Mouse (Mus musculus): ENCODE results near the gene Spdye4b. TPM values are rescaled to one million over a fixed set of nuclear protein-coding genes. Genes with fewer than 3 reads are reported as not detected.
A peak's percentile ranks its signal among the peaks of the same experiment; 100 is the strongest.
"Not testable (repeated sequence)": the region's sequence is repeated elsewhere in the genome, so short reads cannot be mapped to it uniquely, and the experiment has no call there.

Gene Spdye4b
- polyA plus RNA-seq (2015; fragmentation: Nextera tagmentation; extraction: Ambion mirVana), result not detected in 2 replicates

- Histone ChIP-seq H3K4me2 (ENCODE audit: low read depth, low read length) (peak within 1 kb of the TSS; percentile 97), H3K27ac (ENCODE audit: low read depth) (peak within 1 kb of the TSS; percentile 67; the same call in 1 of the 2 replicates), H3K9me3 (ENCODE audit: low read length) (no peaks in the 10 kb centered on the region; the same call in 1 of the 2 replicates), H3K4me1 (ENCODE audit: insufficient read depth) (peaks cover 7% of the 10 kb centered on the region), H3K9ac (replicated peaks) (peak within 1 kb of the TSS; percentile 86), H3K4me3 (ENCODE audit: low read depth, low read length) (peak within 1 kb of the TSS; percentile 80), H3K36me3 (replicated peaks; ENCODE audit: insufficient read depth, low read length) (peaks cover 18% of the 10 kb centered on the region), H3K27me3 (ENCODE audit: insufficient read depth, low read length) (no peaks in the 10 kb centered on the region)
- ATAC-seq (peak; percentile 98), DNase-seq (peak; percentile 90)
- WGBS (ENCODE audit: insufficient replicate concordance), result under 1% methylated on average over 55 of the region's 58 CpGs
- no peak for TF ChIP-seq CTCF (IDR thresholded peaks at IDR 0.05; ENCODE audit: low read depth)
- no peak for TF ChIP-seq EP300 (IDR thresholded peaks at IDR 0.05; ENCODE audit: low read depth)
These were observed at the start of gene Spdye4b, which contains the start of gene Rbak for GRCm38 (mm10) chr5:143180255-143181076. Gene Spdye4b (plus strand): TSS chr5:143181017. Gene Rbak (minus strand): TSS chr5:143180775.

- H3K36me3 ChIP-seq (replicated peaks; ENCODE audit: insufficient read depth, low read length), result no peaks in the 10 kb centered on the region
- WGBS (ENCODE audit: insufficient replicate concordance), result 23% methylated on average over 13 of the region's 13 CpGs
- no peak overlapping the region for H3K9ac ChIP-seq (replicated peaks)
- H3K4me2 ChIP-seq (ENCODE audit: low read depth, low read length), result no peak overlapping the region
- no peaks in the 10 kb centered on the region for H3K9me3 ChIP-seq (ENCODE audit: low read length)
- DNase-seq (no peak), ATAC-seq (no peak)
- H3K4me3 ChIP-seq (ENCODE audit: low read depth, low read length), result no peak overlapping the region
- no peaks in the 10 kb centered on the region for H3K4me1 ChIP-seq (ENCODE audit: insufficient read depth)
- no peak overlapping the region for H3K27ac ChIP-seq (ENCODE audit: low read depth)
- no peaks in the 10 kb centered on the region for H3K27me3 ChIP-seq (ENCODE audit: insufficient read depth, low read length)
- TF ChIP-seq EP300 (IDR thresholded peaks at IDR 0.05; ENCODE audit: low read depth) (no peak), CTCF (IDR thresholded peaks at IDR 0.05; ENCODE audit: low read depth) (no peak)
These were observed 47.8 kb upstream of the Spdye4b start for GRCm38 (mm10) chr5:143132935-143133514.

GRCm38 (mm10) chr5:143134216-143135010 is 46.4 kb upstream of the Spdye4b start:
- H3K4me2 ChIP-seq (ENCODE audit: low read depth, low read length); H3K27ac ChIP-seq (ENCODE audit: low read depth); H3K9me3 ChIP-seq (ENCODE audit: low read length); ATAC-seq; H3K9ac ChIP-seq (replicated peaks); H3K4me3 ChIP-seq (ENCODE audit: low read depth, low read length); H3K27me3 ChIP-seq (ENCODE audit: insufficient read depth, low read length); DNase-seq; H3K36me3 ChIP-seq (replicated peaks; ENCODE audit: insufficient read depth, low read length); H3K4me1 ChIP-seq (ENCODE audit: insufficient read depth): not testable (repeated sequence)
- 86% methylated on average over 3 of the region's 6 CpGs for WGBS (ENCODE audit: insufficient replicate concordance)

- ATAC-seq, result no peak
- H3K4me1 ChIP-seq (ENCODE audit: insufficient read depth), result no peaks in the 10 kb centered on the region
These were observed 45.8 kb upstream of the Spdye4b start for GRCm38 (mm10) chr5:143135042-143135441.

GRCm38 (mm10) chr5:143137580-143137979 is 43.2 kb upstream of the Spdye4b start:
- H3K4me2 ChIP-seq (ENCODE audit: low read depth, low read length), result no peak overlapping the region
- H3K4me3 ChIP-seq (ENCODE audit: low read depth, low read length), result no peak overlapping the region
- peak; percentile 23 for DNase-seq
- H3K9ac ChIP-seq (replicated peaks), result no peak overlapping the region
- H3K27me3 ChIP-seq (ENCODE audit: insufficient read depth, low read length), result no peaks in the 10 kb centered on the region
- 69% methylated on average over 13 of the region's 13 CpGs for WGBS (ENCODE audit: insufficient replicate concordance)
- no peak overlapping the region for H3K27ac ChIP-seq (ENCODE audit: low read depth)
- TF ChIP-seq EP300 (IDR thresholded peaks at IDR 0.05; ENCODE audit: low read depth) (no peak), CTCF (IDR thresholded peaks at IDR 0.05; ENCODE audit: low read depth) (peak; percentile 37)
- H3K36me3 ChIP-seq (replicated peaks; ENCODE audit: insufficient read depth, low read length), result no peaks in the 10 kb centered on the region
- ATAC-seq, result peak; percentile 87
- H3K9me3 ChIP-seq (ENCODE audit: low read length), result no peaks in the 10 kb centered on the region
- no peaks in the 10 kb centered on the region for H3K4me1 ChIP-seq (ENCODE audit: insufficient read depth)

More at GRCm38 (mm10) chr5:143135042-143135441, 45.8 kb upstream of the Spdye4b start:
- 69% methylated on average over 7 of the region's 7 CpGs for WGBS (ENCODE audit: insufficient replicate concordance)
- no peak overlapping the region for H3K4me2 ChIP-seq (ENCODE audit: low read depth, low read length)
- no peaks in the 10 kb centered on the region for H3K36me3 ChIP-seq (replicated peaks; ENCODE audit: insufficient read depth, low read length)
- H3K9ac ChIP-seq (replicated peaks), result no peak overlapping the region
- no peaks in the 10 kb centered on the region for H3K9me3 ChIP-seq (ENCODE audit: low read length)
- no peak for DNase-seq
- H3K4me3 ChIP-seq (ENCODE audit: low read depth, low read length), result no peak overlapping the region
- TF ChIP-seq CTCF (IDR thresholded peaks at IDR 0.05; ENCODE audit: low read depth), result no peak
- H3K27ac ChIP-seq (ENCODE audit: low read depth), result no peak overlapping the region
- no peaks in the 10 kb centered on the region for H3K27me3 ChIP-seq (ENCODE audit: insufficient read depth, low read length)

GRCm38 (mm10) chr5:143147481-143147880 is 33.3 kb upstream of the Spdye4b start, which contains the start of gene Olfr718-ps1:
Gene Olfr718-ps1 (minus strand): TSS chr5:143147581.
- ATAC-seq (no peak), DNase-seq (no peak)
- no peak within 1 kb of the TSS for H3K27ac ChIP-seq (ENCODE audit: low read depth)
- peaks cover 5% of the 10 kb centered on the region for H3K9me3 ChIP-seq (ENCODE audit: low read length)
- whole genome bisulfite sequencing (ENCODE audit: insufficient replicate concordance), result 78% methylated on average over 3 of the region's 3 CpGs
- H3K9ac ChIP-seq (replicated peaks), result no peak within 1 kb of the TSS
- H3K4me2 ChIP-seq (ENCODE audit: low read depth, low read length), result no peak within 1 kb of the TSS
- no peaks in the 10 kb centered on the region for H3K4me1 ChIP-seq (ENCODE audit: insufficient read depth)
- TF ChIP-seq CTCF (IDR thresholded peaks at IDR 0.05; ENCODE audit: low read depth) (no peak), EP300 (IDR thresholded peaks at IDR 0.05; ENCODE audit: low read depth) (no peak)
- H3K4me3 ChIP-seq (ENCODE audit: low read depth, low read length), result no peak within 1 kb of the TSS
- H3K27me3 ChIP-seq (ENCODE audit: insufficient read depth, low read length), result no peaks in the 10 kb centered on the region
- H3K36me3 ChIP-seq (replicated peaks; ENCODE audit: insufficient read depth, low read length), result no peaks in the 10 kb centered on the region

Measured in liver, postnatal 0 days (tissue).